Mouse (Mus musculus): ENCODE measurements around the gene Plcb3.
A peak's percentile ranks its signal among the peaks of the same experiment; 100 is the strongest.

Gene Plcb3

GRCm38 (mm10) chr19:6920741-6921636 lies 55.3 kb downstream of the Plcb3 start:
- peak in 1 of 2 experiments; percentile 57 for DNase-seq (ENCODE audit: low spot score in 2 of 2)

DNA sequence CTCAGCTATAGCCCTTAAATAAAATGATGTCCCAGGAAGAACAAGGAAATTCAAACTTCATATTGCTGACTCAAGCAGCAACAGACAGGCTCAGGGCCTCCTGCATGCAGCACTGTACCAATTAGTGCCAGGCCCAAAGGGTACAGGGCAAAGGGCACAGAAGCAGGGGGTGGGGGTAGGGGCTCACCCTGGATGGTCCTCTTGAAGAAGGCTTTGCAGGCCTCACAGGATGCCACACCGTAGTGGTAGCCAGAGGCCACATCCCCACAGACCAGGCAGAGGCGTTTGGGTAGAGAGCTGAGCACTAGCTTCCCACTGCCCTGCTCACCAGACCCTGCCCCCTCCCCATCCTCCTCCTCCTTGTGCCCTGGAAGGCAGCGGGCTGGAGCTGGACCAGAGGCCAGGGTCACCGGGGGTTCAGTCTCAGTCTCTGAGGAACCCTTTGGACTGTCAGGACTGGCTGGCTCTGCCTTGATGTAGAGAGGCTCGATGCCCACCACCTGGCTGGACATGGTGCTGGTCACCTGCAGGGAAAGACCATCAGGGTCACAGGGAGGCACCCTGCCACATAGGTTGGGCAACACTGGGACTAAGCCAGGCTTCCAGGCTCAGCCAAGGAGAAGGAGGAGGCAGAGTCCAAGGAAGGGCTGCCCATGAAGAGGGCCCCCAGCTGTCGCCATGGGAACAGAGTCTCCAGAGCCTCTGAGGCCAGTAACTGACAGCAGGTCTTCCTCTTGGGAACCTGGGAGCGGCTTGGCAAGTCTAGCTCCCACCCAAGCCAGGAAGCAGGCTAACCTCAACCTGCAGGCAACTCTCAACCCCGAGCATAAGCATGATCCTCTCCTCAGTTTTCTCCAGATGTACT lies 56.2 kb downstream of the Plcb3 start:
- DNase-seq (ENCODE audit: low spot score in 2 of 2), result peak in 1 of 2 experiments; percentile 69

GRCm38 (mm10) chr19:6919431-6919830 lies 56.8 kb downstream of the Plcb3 start:
- DNase-seq (ENCODE audit: low spot score in 2 of 2), result no peak

DNA sequence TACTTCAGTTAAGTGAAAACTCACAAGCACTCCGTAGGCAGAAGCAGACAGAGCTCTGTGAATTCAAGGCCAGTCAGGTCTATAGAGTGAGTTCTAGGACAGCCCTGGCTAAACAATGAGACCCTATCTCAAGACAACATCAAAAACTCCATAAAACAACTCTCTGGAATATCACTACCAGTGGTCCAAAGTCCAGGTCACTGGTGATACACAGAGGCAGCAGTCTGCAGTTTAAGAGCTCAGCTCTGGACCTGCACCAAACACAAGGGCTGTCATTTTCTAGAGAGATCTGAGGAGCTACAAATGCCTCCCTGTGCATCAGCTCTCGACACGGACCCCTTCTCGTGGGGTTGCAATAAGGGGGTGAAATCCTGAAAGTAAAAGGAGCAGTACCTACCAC lies 57.9 kb downstream of the Plcb3 start:
- DNase-seq (ENCODE audit: low spot score in 2 of 2), result no peak

DNA sequence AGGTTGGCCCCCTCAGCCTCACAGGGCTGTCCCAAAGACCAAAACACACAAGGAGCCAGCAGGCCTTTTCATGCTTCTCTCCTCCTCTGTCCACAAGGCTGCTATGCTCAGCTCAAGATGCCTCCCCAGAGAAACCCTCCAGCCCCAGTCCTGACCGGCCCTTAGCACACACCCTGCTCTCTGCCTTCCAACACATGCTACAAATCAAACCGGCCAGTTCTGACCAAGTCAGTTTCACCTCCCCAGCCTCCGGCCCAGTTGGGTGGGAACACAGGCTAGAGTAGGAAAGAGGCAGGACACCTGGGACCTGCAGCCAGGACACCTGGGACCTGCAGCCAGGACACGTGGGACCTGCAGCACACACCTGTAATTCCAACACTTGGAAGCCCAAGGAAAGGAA lies 59.8 kb downstream of the Plcb3 start:
- DNase-seq (ENCODE audit: low spot score in 2 of 2), result no peak

DNA sequence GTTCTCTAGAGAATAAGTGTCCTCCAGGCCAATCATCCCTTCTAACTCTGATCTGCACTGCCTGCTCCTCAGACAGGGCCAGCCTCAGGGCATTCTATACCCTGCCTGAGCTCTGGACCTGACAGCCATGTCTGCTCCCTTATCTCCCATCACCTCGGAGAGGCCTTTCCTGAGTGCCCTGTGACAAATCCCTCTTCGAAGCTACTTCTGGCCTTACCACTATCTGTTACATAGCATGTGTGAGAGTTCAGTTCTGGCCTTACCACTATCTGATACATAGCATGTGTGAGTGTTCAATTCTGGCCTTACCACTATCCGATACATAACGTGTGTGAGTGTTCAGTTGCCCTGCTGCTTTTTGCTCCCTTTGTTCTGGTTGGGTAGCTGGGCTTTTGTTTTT lies 61.0 kb downstream of the Plcb3 start:
- DNase-seq (ENCODE audit: low spot score in 2 of 2), result no peak

DNA sequence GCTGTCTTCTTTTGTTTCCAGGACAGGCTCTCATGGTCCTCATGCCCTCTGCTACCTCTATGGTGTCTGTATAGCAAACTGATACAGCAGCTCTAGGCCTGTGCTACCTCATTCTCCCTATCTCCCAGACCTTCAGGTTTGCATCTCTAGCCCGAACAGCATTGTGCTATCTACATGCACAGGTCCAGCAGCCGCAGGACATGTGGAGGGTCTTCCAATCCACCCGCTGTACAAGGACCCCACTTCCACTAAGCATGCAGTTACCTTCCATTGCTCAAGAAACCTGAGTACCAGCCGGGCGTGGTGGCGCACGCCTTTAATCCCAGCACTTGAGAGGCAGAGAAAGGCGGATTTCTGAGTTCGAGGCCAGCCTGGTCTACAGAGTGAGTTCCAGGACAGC lies 61.7 kb downstream of the Plcb3 start:
- no peak for DNase-seq (ENCODE audit: low spot score in 2 of 2)

GRCm38 (mm10) chr19:6913991-6914390 lies 62.3 kb downstream of the Plcb3 start:
- no peak for DNase-seq (ENCODE audit: low spot score in 2 of 2)

DNA sequence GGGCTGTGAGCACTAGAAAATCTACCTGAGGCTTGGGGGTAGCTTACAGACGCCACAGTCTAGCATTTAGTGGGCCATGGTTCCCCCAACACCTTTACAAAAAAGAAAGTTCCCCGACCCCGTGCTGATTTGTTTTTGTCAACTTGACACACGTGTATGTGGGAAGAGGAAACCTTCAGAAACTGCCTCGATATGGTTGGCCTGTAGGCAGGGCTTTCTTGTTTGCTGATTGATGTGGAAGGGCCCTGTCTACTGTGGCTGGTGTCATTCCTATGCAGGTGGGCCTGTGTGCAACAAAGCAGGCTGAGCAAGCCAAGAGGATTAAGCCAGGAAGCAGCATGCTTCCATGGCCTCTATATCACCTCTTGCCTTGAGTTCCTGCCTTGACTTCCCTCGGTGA lies 63.2 kb downstream of the Plcb3 start:
- no peak for DNase-seq (ENCODE audit: low spot score in 2 of 2)

- DNase-seq (ENCODE audit: low spot score in 2 of 2), result no peak
Observed at GRCm38 (mm10) chr19:6912205-6912970, 63.9 kb downstream of the Plcb3 start.

- no peak for DNase-seq (ENCODE audit: low spot score in 2 of 2)
Observed at GRCm38 (mm10) chr19:6911101-6912074, 64.9 kb downstream of the Plcb3 start.

GRCm38 (mm10) chr19:6910306-6910705 lies 66.0 kb downstream of the Plcb3 start:
- DNase-seq (ENCODE audit: low spot score in 2 of 2), result peak in 1 of 2 experiments; percentile 46

DNA sequence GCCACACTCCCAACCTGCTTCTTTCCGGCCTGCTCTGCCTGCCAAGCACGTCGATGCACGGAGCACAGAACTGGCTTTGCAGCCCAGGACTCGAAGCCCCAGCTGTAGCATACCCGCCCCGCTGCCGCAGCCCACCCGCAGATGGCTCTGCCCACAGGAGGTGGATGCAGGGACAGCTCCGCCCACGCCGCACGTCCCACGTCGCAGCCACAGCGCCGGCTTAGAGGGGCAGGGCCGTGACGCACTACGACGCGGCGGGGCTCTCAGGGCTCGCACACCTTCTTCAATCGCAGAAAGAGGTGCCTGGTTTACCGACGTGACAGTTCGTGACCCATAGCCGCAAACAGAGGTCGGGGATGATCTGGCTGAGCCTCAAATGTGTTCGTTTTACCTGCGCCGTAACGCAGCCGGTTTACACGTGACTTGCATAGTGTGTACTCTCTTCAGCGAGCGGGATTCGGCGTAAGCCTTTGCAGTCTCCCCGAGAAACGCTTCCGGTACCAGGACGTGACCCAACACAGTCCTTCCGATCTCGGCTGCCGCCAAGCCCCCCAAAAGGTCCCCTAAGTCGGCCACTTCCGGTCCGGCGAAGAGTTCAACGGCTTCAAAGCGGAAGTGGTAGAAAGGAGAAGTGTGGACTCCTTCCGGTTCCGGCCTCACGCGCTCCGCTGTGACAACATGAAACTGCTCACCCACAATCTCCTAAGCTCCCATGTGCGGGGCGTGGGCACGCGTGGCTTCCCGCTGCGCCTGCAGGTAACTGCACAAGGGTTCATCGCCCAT lies 66.6 kb downstream of the Plcb3 start, which contains the start of the genes Trmt112 and Prdx5:
Gene Trmt112 (plus strand): TSS at position 192 of the 783 bp plus-strand sequence.
Gene Prdx5 (minus strand): TSS at position 600 of the 783 bp plus-strand sequence.
- DNase-seq (ENCODE audit: low spot score in 2 of 2), result peak; percentile 85 to 92

DNA sequence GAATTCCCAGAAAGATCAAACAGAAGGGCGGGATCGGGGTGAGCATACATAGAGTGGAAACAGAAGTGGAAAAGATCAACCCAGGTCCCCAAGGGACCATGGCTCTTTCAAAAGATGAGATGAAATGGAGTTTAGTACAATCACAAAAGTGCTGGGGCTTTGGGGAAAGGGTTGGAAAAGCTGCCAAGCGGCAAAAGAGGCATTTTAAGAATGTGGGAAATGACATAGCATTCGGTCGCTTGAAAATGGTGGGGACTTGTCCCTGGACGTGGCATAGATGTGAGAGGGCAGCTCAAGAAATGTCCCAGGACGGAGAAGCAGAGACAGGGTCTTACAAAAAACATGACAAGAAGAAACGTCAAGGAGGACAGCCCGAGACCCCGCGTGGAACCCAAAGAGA lies 67.2 kb downstream of the Plcb3 start:
- no peak for DNase-seq (ENCODE audit: low spot score in 2 of 2)

- no peak for DNase-seq (ENCODE audit: low spot score in 2 of 2)
Observed at GRCm38 (mm10) chr19:6907811-6908540, 68.3 kb downstream of the Plcb3 start.

GRCm38 (mm10) chr19:6907094-6907493 lies 69.2 kb downstream of the Plcb3 start:
- DNase-seq (ENCODE audit: low spot score in 2 of 2), result no peak

GRCm38 (mm10) chr19:6906199-6906598 lies 70.1 kb downstream of the Plcb3 start:
- no peak for DNase-seq (ENCODE audit: low spot score in 2 of 2)

- DNase-seq (ENCODE audit: low spot score in 2 of 2), result no peak
Observed at GRCm38 (mm10) chr19:6905498-6906159, 70.6 kb downstream of the Plcb3 start.

Data from urinary bladder, postnatal 36 days (tissue).